ENCODE assay signal across 14 mouse cellular contexts in genomic region chr16:87435411-87436205, GRCm38 (mm10).
"Had no signal": no experiment of that assay in that cellular context is flagged by ENCODE, and none has a peak within 500 bp of the region (broad histone marks: within the 10 kb centered on the region; RNA-seq: fewer than 3 reads in every experiment).

No protein-coding gene starts in this region.

- DNase-seq: lung, postnatal 14 days; right cerebral cortex, postnatal 14 days; thymus, adult 2 months; thymus, postnatal 25 days had no signal

- H3K9me3 ChIP-seq: limb, embryonic 15.5 days; liver, embryonic 12.5 days; lung, embryonic 15.5 days; megakaryocyte, embryonic 14.5 days; neural tube, embryonic 13.5 days had no signal

- H3K9ac ChIP-seq: limb, embryonic 15.5 days; liver, embryonic 12.5 days; lung, embryonic 15.5 days; neural tube, embryonic 13.5 days had no signal

- H3K4me3 ChIP-seq: left cerebral cortex, adult 2 months; limb, embryonic 15.5 days; liver, embryonic 12.5 days; lung, embryonic 15.5 days; megakaryocyte, embryonic 14.5 days; neural tube, embryonic 13.5 days had no signal

- H3K27me3 ChIP-seq: limb, embryonic 15.5 days; liver, embryonic 12.5 days; lung, embryonic 15.5 days; megakaryocyte, embryonic 14.5 days; neural tube, embryonic 13.5 days had no signal

- H3K4me2 ChIP-seq: limb, embryonic 15.5 days; liver, embryonic 12.5 days; lung, embryonic 15.5 days; midbrain, embryonic 11.5 days; neural tube, embryonic 13.5 days had no signal

- ATAC-seq: intestine, embryonic 16.5 days; liver, embryonic 12.5 days; midbrain, embryonic 16.5 days had no signal

- H3K27ac ChIP-seq: left cerebral cortex, adult 2 months; limb, embryonic 15.5 days; liver, embryonic 12.5 days; lung, embryonic 15.5 days; macrophage; neural tube, embryonic 13.5 days had no signal

- H3K36me3 ChIP-seq: liver, embryonic 12.5 days; lung, embryonic 15.5 days; neural tube, embryonic 13.5 days had no signal
